Mouse (Mus musculus): ENCODE data around the gene Grid1. TPM values are rescaled to one million over a fixed set of nuclear protein-coding genes. Genes with fewer than 3 reads are reported as not detected.

Gene Grid1
- polyA plus RNA-seq, 1 experiment from 2014 or later = 0.17 TPM

GRCm38 (mm10) chr14:35157069-35157655, 337.3 kb downstream of the Grid1 start:
- H3K9ac ChIP-seq (ENCODE audit: low read length) = no peak overlapping the region
- H3K9me3 ChIP-seq (ENCODE audit: control insufficient read depth, low read length) = no peaks in the 10 kb centered on the region
- DNase-seq (ENCODE audit: low spot score) = no peak
- no peaks in the 10 kb centered on the region for H3K4me1 ChIP-seq (ENCODE audit: control insufficient read depth, insufficient read depth, low read length)
- 79% methylated on average over 7 of the region's 7 CpGs for WGBS
- H3K4me2 ChIP-seq (ENCODE audit: low read depth, severe bottlenecking) = no peak overlapping the region
- no peak for ATAC-seq (ENCODE audit: insufficient number of reproducible peaks, low FRiP score, low TSS enrichment, low read depth)
- H3K27ac ChIP-seq (replicated peaks; ENCODE audit: low read depth, low read length) = no peak overlapping the region
- no peak overlapping the region for H3K4me3 ChIP-seq (ENCODE audit: low read depth, low read length)
- no peaks in the 10 kb centered on the region for H3K36me3 ChIP-seq (ENCODE audit: control insufficient read depth, insufficient read depth, low read length)
- H3K27me3 ChIP-seq (ENCODE audit: control insufficient read depth, insufficient read depth, low read length) = no peaks in the 10 kb centered on the region

- DNase-seq (ENCODE audit: low spot score) = no peak
- Histone ChIP-seq H3K4me1 (ENCODE audit: control insufficient read depth, insufficient read depth, low read length) (no peaks in the 10 kb centered on the region), H3K36me3 (ENCODE audit: control insufficient read depth, insufficient read depth, low read length) (no peaks in the 10 kb centered on the region), H3K27me3 (ENCODE audit: control insufficient read depth, insufficient read depth, low read length) (no peaks in the 10 kb centered on the region), H3K4me3 (ENCODE audit: low read depth, low read length) (no peak overlapping the region), H3K27ac (replicated peaks; ENCODE audit: low read depth, low read length) (no peak overlapping the region), H3K4me2 (ENCODE audit: low read depth, severe bottlenecking) (no peak overlapping the region), H3K9ac (ENCODE audit: low read length) (no peak overlapping the region), H3K9me3 (ENCODE audit: control insufficient read depth, low read length) (no peaks in the 10 kb centered on the region)
- ATAC-seq (ENCODE audit: insufficient number of reproducible peaks, low FRiP score, low TSS enrichment, low read depth) = no peak
- 76% methylated on average over 2 of the region's 2 CpGs for WGBS
These were observed 339.4 kb downstream of the Grid1 start for GRCm38 (mm10) chr14:35159296-35159695.

DNA sequence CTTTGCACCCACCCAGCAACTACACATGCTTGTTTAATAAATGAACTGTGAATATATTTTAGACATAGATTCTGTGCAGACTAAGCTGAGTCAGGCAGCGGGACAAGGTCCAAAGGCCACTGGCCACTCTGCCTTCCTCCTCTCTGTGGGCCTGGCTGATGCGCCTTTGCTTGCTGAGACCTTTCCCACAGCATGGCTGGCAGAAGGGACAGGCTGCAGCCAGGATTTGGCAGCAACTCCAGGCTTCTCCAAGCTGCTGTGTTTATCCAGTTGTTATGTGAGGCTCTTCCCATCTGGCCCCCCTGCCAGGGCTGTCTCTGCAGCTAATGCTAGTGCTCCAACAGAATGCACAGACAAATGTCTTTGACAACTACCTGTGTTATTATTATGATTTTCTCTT, 347.5 kb downstream of the Grid1 start:
- H3K9me3 ChIP-seq (ENCODE audit: control insufficient read depth, low read length) = no peaks in the 10 kb centered on the region
- DNase-seq (ENCODE audit: low spot score) (no peak), ATAC-seq (ENCODE audit: insufficient number of reproducible peaks, low FRiP score, low TSS enrichment, low read depth) (no peak)
- no peaks in the 10 kb centered on the region for H3K4me1 ChIP-seq (ENCODE audit: control insufficient read depth, insufficient read depth, low read length)
- H3K9ac ChIP-seq (ENCODE audit: low read length) = no peak overlapping the region
- no peak overlapping the region for H3K4me2 ChIP-seq (ENCODE audit: low read depth, severe bottlenecking)
- WGBS = 84% methylated on average over 2 of the region's 2 CpGs
- no peak overlapping the region for H3K4me3 ChIP-seq (ENCODE audit: low read depth, low read length)
- H3K27me3 ChIP-seq (ENCODE audit: control insufficient read depth, insufficient read depth, low read length) = no peaks in the 10 kb centered on the region
- H3K36me3 ChIP-seq (ENCODE audit: control insufficient read depth, insufficient read depth, low read length) = no peaks in the 10 kb centered on the region
- no peak overlapping the region for H3K27ac ChIP-seq (replicated peaks; ENCODE audit: low read depth, low read length)

DNA sequence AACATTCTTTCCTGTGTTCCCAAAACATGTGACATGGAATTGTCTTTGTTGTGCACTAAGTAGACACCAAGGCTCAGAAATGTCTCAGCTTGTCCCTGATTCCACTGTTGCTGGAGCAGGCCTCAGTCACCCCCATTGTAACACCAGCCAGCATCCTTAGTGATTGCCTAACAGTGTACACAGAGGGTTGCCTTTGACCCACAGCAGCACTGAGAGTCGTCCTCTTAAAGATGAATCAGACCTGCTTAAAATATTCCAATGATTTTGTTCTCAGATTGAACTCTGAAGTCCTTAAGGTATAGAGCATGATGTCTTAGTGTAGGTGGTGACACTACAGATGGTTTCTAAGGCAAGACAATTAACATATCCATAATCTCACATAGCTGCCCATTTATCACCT, 354.0 kb downstream of the Grid1 start:
- DNase-seq (ENCODE audit: low spot score) = no peak
- H3K27ac ChIP-seq (replicated peaks; ENCODE audit: low read depth, low read length) = no peak overlapping the region
- ATAC-seq (ENCODE audit: insufficient number of reproducible peaks, low FRiP score, low TSS enrichment, low read depth) = no peak
- no peaks in the 10 kb centered on the region for H3K4me1 ChIP-seq (ENCODE audit: control insufficient read depth, insufficient read depth, low read length)
- H3K36me3 ChIP-seq (ENCODE audit: control insufficient read depth, insufficient read depth, low read length) = no peaks in the 10 kb centered on the region
- no peak overlapping the region for H3K4me3 ChIP-seq (ENCODE audit: low read depth, low read length)
- no peak overlapping the region for H3K9ac ChIP-seq (ENCODE audit: low read length)
- 78% methylated on average over 1 of the region's 1 CpGs for WGBS
- no peaks in the 10 kb centered on the region for H3K27me3 ChIP-seq (ENCODE audit: control insufficient read depth, insufficient read depth, low read length)
- no peaks in the 10 kb centered on the region for H3K9me3 ChIP-seq (ENCODE audit: control insufficient read depth, low read length)
- no peak overlapping the region for H3K4me2 ChIP-seq (ENCODE audit: low read depth, severe bottlenecking)

- no peak overlapping the region for H3K4me3 ChIP-seq (ENCODE audit: low read depth, low read length)
- no peak for DNase-seq (ENCODE audit: low spot score)
- no peaks in the 10 kb centered on the region for H3K4me1 ChIP-seq (ENCODE audit: control insufficient read depth, insufficient read depth, low read length)
- no peak overlapping the region for H3K27ac ChIP-seq (replicated peaks; ENCODE audit: low read depth, low read length)
- no peaks in the 10 kb centered on the region for H3K9me3 ChIP-seq (ENCODE audit: control insufficient read depth, low read length)
- 86% methylated on average over 3 of the region's 3 CpGs for WGBS
- ATAC-seq (ENCODE audit: insufficient number of reproducible peaks, low FRiP score, low TSS enrichment, low read depth) = no peak
- H3K4me2 ChIP-seq (ENCODE audit: low read depth, severe bottlenecking) = no peak overlapping the region
- H3K9ac ChIP-seq (ENCODE audit: low read length) = no peak overlapping the region
- H3K27me3 ChIP-seq (ENCODE audit: control insufficient read depth, insufficient read depth, low read length) = no peaks in the 10 kb centered on the region
- no peaks in the 10 kb centered on the region for H3K36me3 ChIP-seq (ENCODE audit: control insufficient read depth, insufficient read depth, low read length)
These were observed 356.1 kb downstream of the Grid1 start for GRCm38 (mm10) chr14:35176021-35176420.

GRCm38 (mm10) chr14:35179076-35179475, 359.2 kb downstream of the Grid1 start:
- no peak for DNase-seq (ENCODE audit: low spot score)

GRCm38 (mm10) chr14:35185399-35185798, 365.5 kb downstream of the Grid1 start:
- no peaks in the 10 kb centered on the region for H3K9me3 ChIP-seq (ENCODE audit: control insufficient read depth, low read length)
- 85% methylated on average over 1 of the region's 1 CpGs for WGBS

More at GRCm38 (mm10) chr14:35179076-35179475, 359.2 kb downstream of the Grid1 start:
- no peak overlapping the region for H3K9ac ChIP-seq (ENCODE audit: low read length)
- no peak overlapping the region for H3K27ac ChIP-seq (replicated peaks; ENCODE audit: low read depth, low read length)
- H3K9me3 ChIP-seq (ENCODE audit: control insufficient read depth, low read length) = no peaks in the 10 kb centered on the region
- H3K4me1 ChIP-seq (ENCODE audit: control insufficient read depth, insufficient read depth, low read length) = no peaks in the 10 kb centered on the region
- no peaks in the 10 kb centered on the region for H3K36me3 ChIP-seq (ENCODE audit: control insufficient read depth, insufficient read depth, low read length)
- H3K27me3 ChIP-seq (ENCODE audit: control insufficient read depth, insufficient read depth, low read length) = no peaks in the 10 kb centered on the region
- no peak overlapping the region for H3K4me3 ChIP-seq (ENCODE audit: low read depth, low read length)
- no peak for ATAC-seq (ENCODE audit: insufficient number of reproducible peaks, low FRiP score, low TSS enrichment, low read depth)
- H3K4me2 ChIP-seq (ENCODE audit: low read depth, severe bottlenecking) = no peak overlapping the region

GRCm38 (mm10) chr14:35192256-35192655, 372.3 kb downstream of the Grid1 start:
- Histone ChIP-seq H3K27ac (replicated peaks; ENCODE audit: low read depth, low read length) (no peak overlapping the region), H3K9ac (ENCODE audit: low read length) (no peak overlapping the region), H3K36me3 (ENCODE audit: control insufficient read depth, insufficient read depth, low read length) (no peaks in the 10 kb centered on the region), H3K4me1 (ENCODE audit: control insufficient read depth, insufficient read depth, low read length) (no peaks in the 10 kb centered on the region), H3K27me3 (ENCODE audit: control insufficient read depth, insufficient read depth, low read length) (no peaks in the 10 kb centered on the region), H3K9me3 (ENCODE audit: control insufficient read depth, low read length) (no peaks in the 10 kb centered on the region), H3K4me2 (ENCODE audit: low read depth, severe bottlenecking) (no peak overlapping the region), H3K4me3 (ENCODE audit: low read depth, low read length) (no peak overlapping the region)
- DNase-seq (ENCODE audit: low spot score) (no peak), ATAC-seq (ENCODE audit: insufficient number of reproducible peaks, low FRiP score, low TSS enrichment, low read depth) (no peak)
- 93% methylated on average over 6 of the region's 6 CpGs for WGBS

More at GRCm38 (mm10) chr14:35185399-35185798, 365.5 kb downstream of the Grid1 start:
- no peak for DNase-seq (ENCODE audit: low spot score)
- Histone ChIP-seq H3K4me1 (ENCODE audit: control insufficient read depth, insufficient read depth, low read length) (no peaks in the 10 kb centered on the region), H3K27me3 (ENCODE audit: control insufficient read depth, insufficient read depth, low read length) (no peaks in the 10 kb centered on the region), H3K27ac (replicated peaks; ENCODE audit: low read depth, low read length) (no peak overlapping the region), H3K4me2 (ENCODE audit: low read depth, severe bottlenecking) (no peak overlapping the region), H3K9ac (ENCODE audit: low read length) (no peak overlapping the region), H3K36me3 (ENCODE audit: control insufficient read depth, insufficient read depth, low read length) (no peaks in the 10 kb centered on the region), H3K4me3 (ENCODE audit: low read depth, low read length) (no peak overlapping the region)
- ATAC-seq (ENCODE audit: insufficient number of reproducible peaks, low FRiP score, low TSS enrichment, low read depth) = no peak

- Histone ChIP-seq H3K27ac (replicated peaks; ENCODE audit: low read depth, low read length) (no peak overlapping the region), H3K27me3 (ENCODE audit: control insufficient read depth, insufficient read depth, low read length) (no peaks in the 10 kb centered on the region), H3K4me2 (ENCODE audit: low read depth, severe bottlenecking) (no peak overlapping the region), H3K36me3 (ENCODE audit: control insufficient read depth, insufficient read depth, low read length) (no peaks in the 10 kb centered on the region), H3K4me3 (ENCODE audit: low read depth, low read length) (no peak overlapping the region), H3K9me3 (ENCODE audit: control insufficient read depth, low read length) (no peaks in the 10 kb centered on the region), H3K9ac (ENCODE audit: low read length) (no peak overlapping the region), H3K4me1 (ENCODE audit: control insufficient read depth, insufficient read depth, low read length) (no peaks in the 10 kb centered on the region)
- no peak for ATAC-seq (ENCODE audit: insufficient number of reproducible peaks, low FRiP score, low TSS enrichment, low read depth)
- WGBS = 81% methylated on average over 3 of the region's 3 CpGs
- DNase-seq (ENCODE audit: low spot score) = no peak
These were observed 377.5 kb downstream of the Grid1 start for GRCm38 (mm10) chr14:35197371-35197770.
